Mouse (Mus musculus) hindbrain, embryonic 11.5 days (tissue): Measurements from ENCODE around the gene Ano10. TPM values are rescaled to one million over a fixed set of nuclear protein-coding genes. Genes with fewer than 3 reads are reported as not detected.

Source experiments
- ATAC-seq: fragments of 200-750 bp; cut with Nextera tagmentation; 2 replicates; pipeline ENCODE4 v1.8.0; 2017; ENCODE audit warnings: mild to moderate bottlenecking, moderate TSS enrichment, moderate library complexity; ENCODE audit not compliant: low FRiP score
- DNase-seq: peaks from one replicate; pipeline ENCODE4 v3.0.0-alpha.2; 2015; ENCODE audit warnings: low spot score
- H3K27ac ChIP-seq: fragments of 300-500 bp; sonication (generic); 2 replicates; pipeline ENCODE4 v1.5.1; 2014; ENCODE audit warnings: mild to moderate bottlenecking, low read depth, low read length
- H3K27me3 ChIP-seq: fragments of 300-500 bp; sonication (generic); 2 replicates; pipeline ENCODE4 v1.6.1; 2014; ENCODE audit warnings: mild to moderate bottlenecking, low read length, moderate library complexity, mixed read lengths; ENCODE audit not compliant: control insufficient read depth, insufficient read depth
- H3K36me3 ChIP-seq: fragments of 300-500 bp; sonication (generic); 2 replicates; pipeline ENCODE4 v1.6.1; 2014; ENCODE audit warnings: mild to moderate bottlenecking, low read length, moderate library complexity, mixed read lengths; ENCODE audit not compliant: control insufficient read depth, insufficient read depth
- H3K4me1 ChIP-seq: fragments of 300-500 bp; sonication (generic); replicated peaks from 2 replicates; pipeline ENCODE4 v1.6.1; 2014; ENCODE audit warnings: low read length, mixed read lengths; ENCODE audit not compliant: control insufficient read depth, insufficient read depth
- H3K4me2 ChIP-seq: fragments of 300-500 bp; sonication (generic); replicated peaks from 2 replicates; pipeline ENCODE4 v1.6.1; 2014; ENCODE audit warnings: mild to moderate bottlenecking, low read depth, low read length
- H3K4me3 ChIP-seq: fragments of 300-500 bp; sonication (generic); 2 replicates; pipeline ENCODE4 v1.5.1; 2014; ENCODE audit warnings: low read depth, low read length
- H3K9ac ChIP-seq: fragments of 300-500 bp; sonication (generic); 2 replicates; pipeline ENCODE4 v1.6.1; 2014; ENCODE audit warnings: low read depth, low read length
- H3K9me3 ChIP-seq: fragments of 300-500 bp; sonication (generic); 2 replicates; pipeline ENCODE4 v1.6.1; 2016; ENCODE audit warnings: low read length; ENCODE audit not compliant: control insufficient read depth
- WGBS: fragments of 180-500 bp; shearing (Covaris S2); extraction: QIAGEN DNeasy Blood & Tissue Kit; methylation state at CpG from one replicate; pipeline ENCODE4 v1.1.7; 2014; 5-methylcytosine and 5-hydroxymethylcytosine counted together
- polyA plus RNA-seq: library from polyadenylated mRNA; unstranded; fragments of >200 nt; fragmentation: Nextera tagmentation; extraction: Ambion mirVana; gene quantifications from 2 replicates; pipeline ENCODE4 v1.2.1, GENCODE M21; 2014

The Ano10 gene
- polyA plus RNA-seq, 1 experiment from 2014 or later, result 52.5 TPM

GRCm38 (mm10) chr9:122157079-122157441 is 137.2 kb downstream of the Ano10 start:
- H3K27me3 ChIP-seq, result no peaks in the 10 kb centered on the region
- H3K9ac ChIP-seq, result no peak overlapping the region
- H3K36me3 ChIP-seq, result no peaks in the 10 kb centered on the region
- no peak overlapping the region for H3K27ac ChIP-seq
- DNase-seq (no peak), ATAC-seq (no peak)
- 95% methylated on average over 14 of the region's 14 CpGs for WGBS
- H3K4me2 ChIP-seq, result no peak overlapping the region
- no peak overlapping the region for H3K4me3 ChIP-seq
- H3K9me3 ChIP-seq, result no peaks in the 10 kb centered on the region
- no peaks in the 10 kb centered on the region for H3K4me1 ChIP-seq

GRCm38 (mm10) chr9:122156389-122157078 is 137.7 kb downstream of the Ano10 start:
- WGBS, result 89% methylated on average over 5 of the region's 5 CpGs
- Histone ChIP-seq H3K9ac (no peak overlapping the region), H3K9me3 (no peaks in the 10 kb centered on the region), H3K4me2 (no peak overlapping the region), H3K4me3 (no peak overlapping the region), H3K27ac (no peak overlapping the region), H3K27me3 (no peaks in the 10 kb centered on the region), H3K36me3 (no peaks in the 10 kb centered on the region), H3K4me1 (no peaks in the 10 kb centered on the region)
- DNase-seq, result no peak
- ATAC-seq, result no peak

GRCm38 (mm10) chr9:122155193-122155592 is 139.0 kb downstream of the Ano10 start:
- ATAC-seq (no peak), DNase-seq (no peak)
- Histone ChIP-seq H3K36me3 (no peaks in the 10 kb centered on the region), H3K27ac (no peak overlapping the region), H3K27me3 (no peaks in the 10 kb centered on the region), H3K4me1 (no peaks in the 10 kb centered on the region), H3K4me3 (no peak overlapping the region), H3K9me3 (no peaks in the 10 kb centered on the region), H3K4me2 (no peak overlapping the region), H3K9ac (no peak overlapping the region)
- whole genome bisulfite sequencing, result 100% methylated on average over 1 of the region's 1 CpGs

- WGBS, result 85% methylated on average over 3 of the region's 3 CpGs
- H3K27me3 ChIP-seq, result no peaks in the 10 kb centered on the region
- ATAC-seq, result no peak
Measured at GRCm38 (mm10) chr9:122153436-122153835, 140.8 kb downstream of the Ano10 start.

GRCm38 (mm10) chr9:122152501-122152900 is 141.7 kb downstream of the Ano10 start:
- 95% methylated on average over 1 of the region's 1 CpGs for WGBS
- no peaks in the 10 kb centered on the region for H3K27me3 ChIP-seq
- ATAC-seq (no peak), DNase-seq (no peak)
- H3K4me1 ChIP-seq, result no peaks in the 10 kb centered on the region
- no peaks in the 10 kb centered on the region for H3K9me3 ChIP-seq
- H3K9ac ChIP-seq, result no peak overlapping the region
- no peak overlapping the region for H3K27ac ChIP-seq
- H3K4me3 ChIP-seq, result no peak overlapping the region
- H3K4me2 ChIP-seq, result no peak overlapping the region
- no peaks in the 10 kb centered on the region for H3K36me3 ChIP-seq

More at GRCm38 (mm10) chr9:122153436-122153835, 140.8 kb downstream of the Ano10 start:
- Histone ChIP-seq H3K36me3 (no peaks in the 10 kb centered on the region), H3K9ac (no peak overlapping the region), H3K4me1 (no peaks in the 10 kb centered on the region), H3K4me3 (no peak overlapping the region), H3K4me2 (no peak overlapping the region), H3K27ac (no peak overlapping the region), H3K9me3 (no peaks in the 10 kb centered on the region)
- no peak for DNase-seq

- Histone ChIP-seq H3K27me3 (no peaks in the 10 kb centered on the region), H3K4me1 (no peaks in the 10 kb centered on the region), H3K4me3 (no peak overlapping the region), H3K9me3 (no peaks in the 10 kb centered on the region), H3K36me3 (no peaks in the 10 kb centered on the region), H3K4me2 (no peak overlapping the region), H3K27ac (no peak overlapping the region), H3K9ac (no peak overlapping the region)
- DNase-seq (no peak), ATAC-seq (no peak)
- 91% methylated on average over 4 of the region's 4 CpGs for WGBS
Measured at GRCm38 (mm10) chr9:122152063-122152462, 142.2 kb downstream of the Ano10 start.

GRCm38 (mm10) chr9:122149997-122150826 is 144.0 kb downstream of the Ano10 start:
- no peak for ATAC-seq

GRCm38 (mm10) chr9:122148356-122148755 is 145.9 kb downstream of the Ano10 start:
- H3K9me3 ChIP-seq, result no peaks in the 10 kb centered on the region
- H3K27ac ChIP-seq, result no peak overlapping the region
- DNase-seq (no peak), ATAC-seq (no peak)
- peaks cover 5% of the 10 kb centered on the region; the same call in 1 of the 2 replicates for H3K36me3 ChIP-seq
- WGBS, result 92% methylated on average over 3 of the region's 3 CpGs
- H3K4me2 ChIP-seq, result no peak overlapping the region
- H3K4me1 ChIP-seq, result no peaks in the 10 kb centered on the region
- no peaks in the 10 kb centered on the region for H3K27me3 ChIP-seq
- no peak overlapping the region for H3K4me3 ChIP-seq
- H3K9ac ChIP-seq, result no peak overlapping the region

More at GRCm38 (mm10) chr9:122149997-122150826, 144.0 kb downstream of the Ano10 start:
- Histone ChIP-seq H3K9ac (no peak overlapping the region), H3K36me3 (0 out of 2 replicates have a peak, but pooled peaks cover under 1% of the 10 kb centered on the region), H3K27me3 (no peaks in the 10 kb centered on the region), H3K4me2 (no peak overlapping the region), H3K4me3 (no peak overlapping the region), H3K9me3 (no peaks in the 10 kb centered on the region), H3K4me1 (no peaks in the 10 kb centered on the region), H3K27ac (no peak overlapping the region)
- 86% methylated on average over 9 of the region's 9 CpGs for WGBS
- no peak for DNase-seq
